Mouse (Mus musculus): Measurements from ENCODE around the gene Afdn.
"Not testable (repeated sequence)": the region's sequence is repeated elsewhere in the genome, so short reads cannot be mapped to it uniquely, and the experiment has no call there.

The Afdn gene

DNA sequence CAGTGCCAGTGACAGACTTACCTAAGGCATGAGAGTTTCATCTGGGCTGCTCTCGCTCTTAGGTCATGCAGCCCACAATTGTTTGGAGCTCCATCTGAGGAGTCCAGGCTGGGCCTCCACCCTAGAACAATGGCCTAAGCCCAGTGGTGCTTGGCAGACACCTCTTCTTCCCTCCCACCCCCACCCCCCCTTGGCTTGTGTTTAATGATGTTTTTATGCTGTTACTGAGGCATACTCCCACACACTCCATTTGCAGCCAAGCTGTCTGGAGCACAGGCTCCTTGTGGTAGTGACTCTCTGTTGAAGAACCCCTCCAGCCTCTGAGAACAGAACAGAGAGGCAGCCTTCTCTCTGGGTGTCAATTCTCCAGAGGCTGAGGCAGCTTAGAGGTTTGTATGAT, 113.9 kb downstream of the Afdn start:
- CTCF ChIA-PET: no interaction called here

DNA sequence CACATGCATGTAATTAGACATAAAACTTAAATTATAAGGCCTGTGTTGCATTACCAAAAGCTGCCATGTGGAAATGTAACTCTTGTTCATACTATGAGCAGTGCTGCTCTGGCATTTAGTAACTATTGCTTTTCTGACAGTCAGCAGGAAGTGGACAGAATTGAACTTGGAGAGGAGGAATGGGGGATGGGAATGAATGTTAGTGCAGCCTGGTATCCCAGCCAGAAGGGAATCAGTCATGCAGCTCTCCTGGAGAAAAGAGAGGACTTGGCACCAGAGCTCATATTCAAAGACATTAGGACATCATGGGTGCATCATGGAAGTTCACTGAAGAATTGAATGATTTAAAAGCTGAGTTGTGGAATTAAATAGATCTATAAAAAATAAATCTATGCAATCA, 117.1 kb downstream of the Afdn start:
- CTCF ChIA-PET: no interaction called here

DNA sequence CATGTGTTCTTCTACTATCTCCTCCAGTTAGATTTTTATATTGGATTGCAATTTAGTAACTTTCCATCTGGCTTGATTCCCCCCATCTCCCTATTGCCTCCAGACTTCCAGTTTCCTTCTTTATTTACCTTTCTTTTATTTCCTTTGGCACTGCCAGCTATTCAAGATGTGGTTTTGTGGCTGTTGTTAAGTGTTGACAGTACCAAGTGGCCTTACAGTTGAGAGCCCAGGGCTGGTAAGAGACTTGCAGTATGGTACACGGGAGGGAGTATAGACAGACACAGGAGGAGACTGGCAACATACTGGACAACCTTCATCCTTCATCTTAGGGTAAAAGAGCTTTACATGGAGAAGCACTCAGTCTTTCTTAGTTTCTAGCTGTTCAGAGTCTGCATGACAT, 119.4 kb downstream of the Afdn start:
- CTCF ChIA-PET: no interaction called here

DNA sequence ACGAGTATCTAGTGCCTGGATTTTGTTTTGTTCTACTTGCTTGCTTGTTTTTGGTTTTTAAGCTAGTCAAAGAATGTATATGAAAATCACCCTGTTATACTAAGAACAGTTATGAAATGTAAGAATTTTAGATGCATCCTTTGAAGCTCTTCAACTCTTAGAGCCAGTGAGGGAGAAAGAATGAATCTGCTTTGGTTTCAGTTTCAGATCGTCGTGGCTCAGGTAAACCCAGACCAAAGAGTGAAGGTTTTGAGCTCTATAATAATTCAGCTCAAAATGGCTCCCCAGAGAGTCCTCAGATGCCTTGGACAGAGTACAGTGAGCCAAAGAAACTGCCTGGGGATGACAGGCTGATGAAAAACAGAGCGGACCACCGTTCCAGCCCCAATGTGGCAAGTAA, 123.2 kb downstream of the Afdn start:
- CTCF ChIA-PET: no interaction called here

DNA sequence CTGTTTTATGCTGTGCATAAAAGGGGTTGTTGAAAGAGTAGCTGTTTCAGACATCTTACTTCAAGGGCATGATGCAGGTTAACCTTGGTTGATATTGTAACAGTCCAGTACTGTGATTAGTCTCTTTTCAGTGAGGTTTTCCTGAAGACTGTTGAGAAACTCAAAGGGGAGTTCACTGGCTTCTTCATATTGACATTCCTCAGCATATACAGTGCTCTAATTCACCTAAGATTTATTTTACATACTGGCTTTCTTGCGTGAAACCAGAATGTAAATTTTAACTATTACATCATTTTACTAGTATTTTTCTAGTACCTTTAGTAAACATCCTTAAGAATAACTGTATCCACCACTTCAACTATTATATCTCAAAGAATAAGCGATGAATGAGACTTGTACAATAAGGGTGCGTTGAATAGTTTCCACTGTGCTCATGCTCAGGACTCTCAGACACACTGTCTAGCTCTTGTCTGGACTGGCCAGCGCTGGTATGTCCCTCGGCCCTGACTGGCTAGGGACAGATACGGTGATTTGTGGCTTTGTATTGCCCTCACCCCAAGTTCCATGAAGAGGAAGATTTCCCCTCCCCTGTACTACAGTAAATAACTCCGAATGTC, 129.6 kb downstream of the Afdn start:
- CTCF ChIA-PET: no interaction called here

DNA sequence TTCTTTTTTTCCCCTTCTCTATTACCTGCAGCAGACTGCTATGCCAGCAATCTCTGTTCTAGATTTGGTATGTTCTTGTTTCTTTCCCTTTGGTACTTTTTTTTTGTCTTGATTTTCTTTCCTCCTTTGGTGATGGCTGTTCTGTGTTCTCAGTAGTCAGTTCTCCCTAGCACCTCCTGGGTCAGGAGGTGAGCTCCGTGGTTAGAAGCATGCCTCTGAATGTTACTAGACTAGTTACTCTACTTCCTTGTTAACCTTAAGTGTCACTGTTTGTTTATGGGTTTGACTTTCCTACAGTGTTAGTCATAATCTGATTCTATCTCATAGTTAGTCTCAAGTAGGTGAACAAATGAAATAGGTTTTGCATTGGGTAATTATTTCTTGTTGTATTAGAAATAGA, 130.6 kb downstream of the Afdn start:
- CTCF ChIA-PET: no interaction called here

DNA sequence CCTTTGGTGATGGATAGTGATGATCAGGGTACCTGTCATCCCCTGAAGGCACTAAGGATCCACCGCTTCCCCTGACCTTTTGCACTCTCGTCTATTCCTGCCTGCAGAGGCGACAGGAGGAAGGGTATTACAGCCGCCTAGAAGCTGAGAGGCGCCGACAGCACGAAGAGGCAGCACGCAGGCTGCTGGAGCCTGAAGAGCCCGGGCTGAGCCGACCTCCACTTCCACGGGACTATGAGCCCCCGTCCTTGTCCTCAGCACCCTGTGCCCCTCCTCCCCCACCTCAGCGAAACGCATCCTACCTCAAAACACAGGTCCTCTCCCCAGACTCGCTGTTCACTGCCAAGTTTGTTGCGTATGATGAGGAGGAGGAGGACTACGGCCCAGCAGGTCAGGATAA, 138.5 kb downstream of the Afdn start:
- CTCF ChIA-PET: no interaction called here

DNA sequence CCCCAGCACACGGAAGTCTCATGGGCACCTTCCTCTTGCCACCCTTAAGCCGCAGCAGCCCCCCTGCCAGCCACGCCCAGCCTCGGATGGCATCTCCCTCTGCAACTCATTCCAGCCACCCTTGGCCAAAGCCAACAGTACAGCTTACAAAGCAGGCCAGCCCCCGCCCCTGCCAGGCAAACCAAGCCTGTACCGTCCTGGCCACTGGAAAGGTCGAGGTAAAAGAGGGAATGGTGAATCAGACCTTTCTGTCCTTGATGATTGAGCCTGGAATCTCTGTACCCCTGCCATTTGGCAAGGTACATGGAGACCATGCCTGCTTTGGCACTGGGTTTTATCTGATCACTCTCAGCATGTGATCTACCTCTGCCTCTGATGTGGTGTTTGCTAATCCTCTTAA, 138.9 kb downstream of the Afdn start:
- CTCF ChIA-PET: no interaction called here

DNA sequence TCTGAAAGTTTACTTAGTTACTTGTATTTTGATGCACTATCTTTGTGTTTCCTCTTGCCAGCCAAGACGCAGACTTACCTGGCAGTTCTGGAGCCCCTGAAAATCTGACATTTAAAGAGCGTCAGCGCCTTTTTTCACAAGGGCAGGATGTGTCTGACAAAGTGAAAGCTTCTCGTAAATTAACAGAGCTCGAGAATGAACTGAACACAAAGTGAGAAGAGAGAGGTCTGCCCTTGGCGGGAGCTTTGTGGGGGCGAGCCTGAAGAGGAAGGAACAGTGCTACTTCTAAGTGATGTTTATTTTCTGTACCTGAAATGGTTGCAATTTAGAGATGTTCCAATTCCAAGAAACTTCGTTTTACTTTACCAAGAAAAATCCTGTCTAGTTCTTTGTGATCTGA, 143.5 kb downstream of the Afdn start:
- CTCF ChIA-PET: no interaction called here

DNA sequence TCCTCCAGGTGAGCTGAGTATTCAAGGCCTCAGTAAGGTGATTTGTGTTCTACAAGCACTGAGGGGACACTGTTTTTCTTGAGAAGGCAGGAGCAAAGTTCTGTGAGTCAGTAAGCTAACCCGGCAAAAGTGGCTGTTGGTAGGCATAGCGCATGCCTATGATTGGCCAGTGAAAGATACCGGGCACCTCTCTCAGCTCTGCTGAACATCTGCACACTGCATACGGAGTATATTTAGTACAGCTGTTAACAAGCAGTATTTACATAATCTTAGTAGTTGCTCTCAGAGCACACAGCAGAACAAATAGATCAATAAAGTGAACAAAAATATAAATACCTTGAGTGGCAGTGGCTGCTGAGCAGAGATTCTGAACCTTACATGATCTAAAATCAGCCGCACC, 146.7 kb downstream of the Afdn start:
- CTCF ChIA-PET: no interaction called here

DNA sequence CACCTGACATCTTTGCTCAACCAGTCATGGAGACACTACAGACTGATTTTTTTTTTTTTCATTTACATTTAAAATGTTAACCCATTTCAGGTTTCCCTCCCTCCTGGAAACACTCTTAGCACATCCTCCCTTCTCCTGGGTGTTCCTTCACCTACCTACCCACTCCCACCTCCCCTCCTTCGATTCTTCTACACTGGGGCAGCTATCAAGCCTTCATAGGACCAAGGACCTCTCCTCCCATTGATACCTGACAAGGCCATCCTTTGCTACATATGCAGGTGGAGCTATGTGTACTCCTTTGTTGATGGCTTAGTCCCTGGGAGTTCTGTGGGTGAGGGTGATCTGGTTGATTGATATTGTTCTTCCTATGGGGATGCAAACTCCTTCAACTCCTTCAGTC, 147.3 kb downstream of the Afdn start:
- CTCF ChIA-PET: no interaction called here

DNA sequence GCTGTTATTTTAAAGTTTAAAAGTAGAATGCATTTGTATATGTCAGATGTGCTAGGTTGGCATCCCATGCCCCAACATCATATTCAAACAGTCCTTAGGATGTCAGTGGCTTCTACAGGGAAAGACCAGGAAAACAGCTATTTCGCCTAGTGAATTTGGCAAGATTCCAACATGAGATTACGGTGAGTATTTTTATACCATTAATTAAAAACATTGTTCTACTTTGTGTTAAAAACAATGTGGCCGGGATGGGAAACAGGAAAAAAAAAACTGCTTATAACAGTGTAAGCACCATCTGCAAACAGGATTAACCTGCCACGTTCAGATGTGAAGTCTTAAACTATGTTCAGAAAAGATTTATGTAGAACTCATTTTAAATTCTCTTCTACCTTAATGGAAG, 153.6 kb downstream of the Afdn start:
- CTCF ChIA-PET: no interaction called here

DNA sequence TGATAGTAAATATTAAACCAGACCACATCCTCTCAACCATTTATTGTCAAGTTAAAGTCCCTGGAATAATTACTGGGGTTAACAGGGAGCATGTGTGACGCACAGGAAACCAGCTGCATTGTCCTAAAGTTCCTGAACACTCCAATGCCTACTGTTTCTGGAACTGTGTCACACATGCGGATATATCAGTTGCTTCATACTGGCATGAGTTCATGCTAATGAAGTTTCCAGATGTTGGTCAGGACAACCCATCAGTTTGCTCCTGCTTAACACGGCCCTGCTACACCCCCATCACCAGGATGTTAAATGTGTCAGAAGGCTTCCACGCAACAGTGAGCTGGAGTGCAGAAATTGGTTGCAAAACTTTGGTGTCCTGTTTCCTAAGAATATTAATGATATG, 154.2 kb downstream of the Afdn start:
- CTCF ChIA-PET: no interaction called here

DNA sequence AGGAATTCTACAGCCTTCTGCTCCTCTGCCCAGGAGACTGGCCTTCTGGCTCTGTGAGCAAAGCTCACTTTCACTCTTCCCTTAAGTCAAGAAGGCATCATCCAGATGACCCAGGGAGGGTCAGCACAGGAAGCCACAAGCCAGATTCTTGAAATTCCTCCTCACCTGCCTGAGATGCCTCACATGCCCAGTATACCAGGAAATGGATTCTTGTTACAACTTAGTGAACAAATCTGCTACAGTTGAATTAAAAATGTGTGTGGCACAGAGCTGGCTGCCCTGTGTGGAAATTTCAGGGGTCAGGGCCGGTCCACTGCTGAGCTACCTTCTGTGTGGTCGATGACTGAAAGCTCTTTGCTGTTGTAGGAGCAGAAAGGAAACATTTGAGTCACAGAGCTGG, 160.4 kb downstream of the Afdn start:
- CTCF ChIA-PET: no interaction called here

DNA sequence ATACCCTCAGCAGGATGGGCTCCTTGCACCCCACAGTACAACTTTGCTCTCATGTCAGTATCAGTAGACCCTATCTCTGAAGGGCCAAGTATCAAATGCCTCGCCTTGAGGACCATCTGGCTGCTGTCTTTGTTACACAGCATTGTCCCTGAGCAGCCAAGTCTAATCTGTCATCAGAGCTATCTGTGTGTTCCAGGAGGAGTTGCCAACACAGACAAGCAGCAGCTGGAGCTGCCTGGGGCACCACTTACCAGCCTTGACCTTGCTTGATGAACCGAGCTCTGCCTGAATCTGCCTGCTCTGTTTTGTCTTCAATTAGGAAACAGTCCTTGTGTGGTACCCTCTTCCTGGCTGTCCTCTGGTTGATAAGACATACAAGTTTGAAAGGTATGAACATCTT, 163.1 kb downstream of the Afdn start:
- CTCF ChIA-PET: no interaction called here

DNA sequence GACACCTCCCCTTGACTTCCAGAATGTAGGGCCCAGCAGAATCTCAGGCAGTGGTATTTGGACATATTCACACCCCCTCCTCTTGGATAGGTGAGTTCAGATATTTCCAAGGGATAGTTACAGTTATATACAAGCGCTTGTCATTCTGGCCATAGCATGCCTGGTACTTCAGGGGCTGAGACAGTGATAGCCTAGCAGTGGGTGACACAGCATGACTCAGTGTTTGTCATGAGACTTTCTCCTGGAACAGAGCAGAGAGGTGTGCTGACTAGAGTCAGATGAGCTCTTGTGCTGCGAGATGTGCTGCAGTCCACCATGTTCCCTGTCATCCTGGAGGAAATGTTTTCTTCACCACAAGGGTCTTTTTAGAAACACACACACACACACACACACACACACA, 164.2 kb downstream of the Afdn start:
- CTCF ChIA-PET: no interaction called here

DNA sequence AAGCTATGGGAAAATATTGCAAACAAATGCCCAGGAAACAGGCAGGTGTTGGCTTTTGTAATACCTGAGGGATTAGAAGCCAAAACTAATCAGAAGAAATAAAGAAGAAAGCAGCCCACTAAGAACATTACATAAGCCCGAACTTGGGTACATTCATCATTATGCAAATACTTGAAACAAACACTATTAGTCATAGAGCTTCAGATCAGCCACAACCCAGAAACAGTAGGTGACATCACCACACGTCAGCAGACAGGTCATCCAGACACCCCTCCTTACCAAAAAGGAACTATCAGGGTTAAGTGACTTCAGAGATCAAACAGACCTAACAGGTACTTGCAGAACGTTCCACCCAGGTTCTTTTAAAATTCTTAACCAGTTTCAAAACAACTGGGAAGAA, 165.6 kb downstream of the Afdn start:
- CTCF ChIA-PET: no interaction called here

DNA sequence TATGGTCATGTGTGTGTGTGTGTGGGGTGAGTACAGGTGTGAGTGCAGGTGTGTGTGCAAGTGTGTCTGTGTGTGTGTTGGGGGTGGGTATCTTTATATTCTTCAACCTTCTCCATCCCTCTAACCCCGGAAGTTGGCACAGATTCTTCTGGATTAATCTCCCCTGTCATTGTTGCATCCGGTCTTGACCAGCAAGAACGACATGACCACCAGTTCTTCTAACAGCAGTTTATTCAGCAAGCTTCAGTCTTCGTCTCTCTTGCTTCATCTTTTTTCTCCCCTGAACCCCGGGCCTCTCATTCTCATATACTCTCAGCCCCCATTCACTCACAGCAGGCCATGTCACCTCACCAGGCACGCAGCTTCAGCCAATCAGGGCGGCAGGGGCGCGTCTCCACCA, 170.1 kb downstream of the Afdn start:
- CTCF ChIA-PET: no interaction called here

DNA sequence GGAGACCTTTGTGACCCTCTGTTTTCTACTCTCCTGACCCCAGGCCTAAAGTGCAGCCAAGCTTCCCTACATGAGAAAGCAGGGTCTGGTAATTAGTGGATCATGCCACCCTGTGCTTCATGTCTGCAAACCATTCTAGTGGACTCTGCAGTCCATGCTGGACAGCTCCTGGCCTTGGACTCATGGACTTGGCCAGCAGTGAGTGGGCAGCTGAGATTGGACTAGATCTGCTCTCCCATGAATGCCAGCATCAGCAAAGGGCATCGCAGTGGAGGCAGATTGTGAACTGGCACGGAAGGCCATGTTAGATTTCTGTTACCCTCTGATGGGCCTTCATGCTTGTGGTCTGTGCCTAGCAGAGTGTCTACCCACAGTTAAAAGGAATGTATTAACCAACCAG, 175.0 kb downstream of the Afdn start:
- CTCF ChIA-PET: not testable (repeated sequence)

DNA sequence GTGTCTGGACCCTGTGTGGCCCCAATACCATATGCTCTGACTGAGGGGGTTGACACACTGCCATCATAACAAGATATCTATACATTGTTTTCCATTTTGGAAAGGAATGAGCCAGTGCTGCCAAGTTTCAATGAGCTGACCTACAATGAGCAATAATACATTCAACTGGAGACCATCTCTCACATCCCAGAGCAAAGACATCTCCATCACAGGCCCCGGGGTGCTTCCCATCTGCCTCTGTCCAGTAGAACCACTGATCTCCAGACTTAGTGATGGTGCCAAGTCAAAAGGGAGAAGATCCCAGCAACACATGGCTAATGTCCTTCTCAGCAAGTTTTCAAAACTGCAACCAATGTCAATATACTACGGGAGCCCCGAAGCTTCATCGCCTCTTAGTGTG, 177.4 kb downstream of the Afdn start:
- CTCF ChIA-PET: no interaction called here

DNA sequence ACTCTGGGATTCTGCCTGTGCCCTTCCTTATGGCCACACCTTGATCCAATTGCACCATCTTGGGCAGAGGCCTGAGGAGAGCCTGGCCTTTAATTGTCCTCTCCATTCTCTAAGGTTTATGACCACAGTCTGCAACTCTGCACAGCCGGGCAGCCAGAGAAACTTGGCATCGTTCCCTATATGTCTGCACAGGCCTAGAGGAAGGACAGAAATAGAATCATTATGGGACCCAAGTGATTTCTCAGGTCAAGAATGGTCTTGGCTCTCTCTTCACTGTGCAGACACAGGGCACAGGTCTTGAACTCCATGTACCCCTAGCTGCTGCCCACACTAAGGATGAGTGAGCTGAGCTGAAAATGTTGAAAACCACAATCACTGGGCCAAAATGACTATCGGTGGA, 178.3 kb downstream of the Afdn start:
- CTCF ChIA-PET: no interaction called here

DNA sequence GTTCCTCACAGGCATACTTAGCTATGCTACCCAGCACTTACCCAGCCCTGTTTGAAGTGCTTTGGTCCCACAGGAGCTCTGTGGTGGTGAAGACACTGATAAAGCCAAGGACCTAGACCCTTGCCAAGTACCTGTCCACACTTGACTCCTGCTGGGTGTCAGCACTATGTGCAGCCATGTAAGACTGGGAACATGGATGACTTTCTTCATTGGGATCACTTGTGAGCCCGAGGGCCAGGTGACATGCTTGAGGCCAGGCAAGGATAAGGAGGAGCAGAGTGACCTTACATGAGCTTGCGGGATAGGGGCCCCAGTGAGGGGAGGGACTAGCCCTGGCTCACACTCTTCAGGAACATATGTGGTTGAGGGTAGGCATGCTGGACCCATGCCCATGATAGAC, 178.9 kb downstream of the Afdn start:
- CTCF ChIA-PET: not testable (repeated sequence)

DNA sequence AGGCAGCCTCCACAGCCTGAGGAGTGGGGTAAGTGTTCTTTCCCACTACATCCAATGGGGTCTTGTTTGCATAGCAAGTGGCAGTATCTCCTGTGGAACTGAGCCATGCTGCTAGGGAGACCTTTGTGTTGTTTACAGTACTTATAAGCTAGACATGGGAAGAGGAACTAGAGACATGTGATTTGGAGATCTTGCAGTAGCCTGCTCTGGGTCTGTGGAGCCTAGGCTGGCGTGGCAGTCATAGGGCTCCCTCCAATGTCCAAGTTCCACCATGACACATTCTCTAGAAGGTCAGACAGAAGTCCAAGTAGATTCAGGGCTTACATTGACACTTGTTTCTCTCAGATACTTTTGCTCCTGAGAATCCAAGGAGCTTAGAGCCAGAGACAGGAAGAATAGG, 180.1 kb downstream of the Afdn start:
- CTCF ChIA-PET: no interaction called here

DNA sequence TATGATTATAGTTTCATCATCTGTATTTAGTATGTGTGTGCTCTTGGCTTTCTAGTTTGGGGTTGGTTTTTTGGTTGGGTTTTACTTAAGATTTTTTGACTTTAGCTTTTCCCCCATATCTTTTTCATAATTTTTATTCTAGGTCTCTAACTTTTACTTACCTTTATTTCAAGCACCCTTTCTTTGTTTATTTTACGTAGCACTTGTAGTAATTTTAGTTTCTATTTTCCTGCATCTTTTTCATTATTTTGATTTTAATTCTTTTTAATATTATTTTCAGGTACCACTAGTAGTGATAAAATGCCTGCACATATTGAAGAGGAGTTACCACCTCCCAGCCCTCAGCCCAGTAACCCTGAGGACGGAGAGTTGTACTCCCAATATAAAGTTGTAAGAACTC, 187.7 kb downstream of the Afdn start, which contains the start of gene Gm7168:
Gm7168 (plus strand) TSS at position 301 of the 400 bp plus-strand sequence.
- CTCF ChIA-PET: not testable (repeated sequence)

DNA sequence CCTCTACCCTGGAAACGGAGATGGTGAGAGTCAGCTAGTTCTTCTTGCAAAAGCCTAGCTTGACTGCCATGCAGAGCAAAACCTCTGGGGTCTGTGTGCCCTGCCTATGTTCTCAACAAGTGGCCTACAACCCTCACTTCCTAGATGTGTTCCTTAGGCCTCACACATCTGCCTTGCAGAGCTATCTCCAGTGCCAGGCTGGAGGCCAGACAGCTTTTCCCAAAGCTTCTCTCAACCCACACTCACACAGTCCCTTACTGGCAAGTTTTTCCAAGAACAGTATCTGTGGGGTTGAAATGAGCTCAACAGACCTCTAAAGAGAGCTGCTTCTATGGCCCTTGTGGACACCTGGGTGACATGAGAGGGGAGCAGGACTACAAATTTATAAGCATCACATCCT, 191.2 kb downstream of the Afdn start:
- CTCF ChIA-PET: not testable (repeated sequence)
